Mouse (Mus musculus) forebrain, embryonic 11.5 days (tissue): ENCODE measurements around the gene Fam19a1. TPM values are rescaled to one million over a fixed set of nuclear protein-coding genes. Genes with fewer than 3 reads are reported as not detected.

ENCODE experiments used
- ATAC-seq: fragments of 200-750 bp; cut with Nextera tagmentation; replicated peaks from 2 replicates; pipeline ENCODE4 v1.8.0; 2017; ENCODE audit warnings: moderate TSS enrichment; ENCODE audit not compliant: low FRiP score
- DNase-seq: peaks from one replicate; pipeline ENCODE4 v3.0.0-alpha.2; 2017; ENCODE audit warnings: low spot score
- H3K27ac ChIP-seq: fragments of 300-500 bp; sonication (generic); 2 replicates; pipeline ENCODE4 v1.5.1; 2014; ENCODE audit warnings: low read depth, low read length
- H3K27me3 ChIP-seq: fragments of 300-500 bp; sonication (generic); 2 replicates; pipeline ENCODE4 v1.6.1; 2014; ENCODE audit warnings: mild to moderate bottlenecking, low read length, mixed read lengths; ENCODE audit not compliant: control insufficient read depth, insufficient read depth
- H3K36me3 ChIP-seq: fragments of 300-500 bp; sonication (generic); 2 replicates; pipeline ENCODE4 v1.6.1; 2014; ENCODE audit warnings: mild to moderate bottlenecking, low read length, moderate library complexity, mixed read lengths; ENCODE audit not compliant: control insufficient read depth, insufficient read depth
- H3K4me1 ChIP-seq: fragments of 300-500 bp; sonication (generic); replicated peaks from 2 replicates; pipeline ENCODE4 v1.6.1; 2014; ENCODE audit warnings: low read length, mixed read lengths; ENCODE audit not compliant: control insufficient read depth, insufficient read depth
- H3K4me2 ChIP-seq: fragments of 300-500 bp; sonication (generic); 2 replicates; pipeline ENCODE4 v1.6.1; 2014; ENCODE audit warnings: low read depth, mild to moderate bottlenecking, low read length, moderate library complexity, mixed read lengths; ENCODE audit not compliant: severe bottlenecking
- H3K4me3 ChIP-seq: fragments of 300-500 bp; sonication (generic); 2 replicates; pipeline ENCODE4 v1.5.1; 2014; ENCODE audit warnings: low read depth, low read length
- H3K9ac ChIP-seq: fragments of 300-500 bp; sonication (generic); 2 replicates; pipeline ENCODE4 v1.6.1; 2014; ENCODE audit warnings: low read length
- H3K9me3 ChIP-seq: fragments of 300-500 bp; sonication (generic); 2 replicates; pipeline ENCODE4 v1.6.1; 2016; ENCODE audit warnings: low read length, mixed read lengths; ENCODE audit not compliant: control insufficient read depth
- WGBS: fragments of 180-500 bp; shearing (Covaris S2); extraction: QIAGEN DNeasy Blood & Tissue Kit; methylation state at CpG from one replicate; pipeline ENCODE4 v1.1.7; 2014; 5-methylcytosine and 5-hydroxymethylcytosine counted together
- polyA plus RNA-seq: library from polyadenylated mRNA; unstranded; fragments of >200 nt; fragmentation: Nextera tagmentation; extraction: Ambion mirVana; gene quantifications from 2 replicates; pipeline ENCODE4 v1.2.1, GENCODE M21; 2014

Fam19a1 gene
- polyA plus RNA-seq, 1 experiment from 2014 or later: 0.96 TPM

GRCm38 (mm10) chr6:96372848-96373247, 259.9 kb downstream of the Fam19a1 start:
- Histone ChIP-seq H3K36me3 (no peaks in the 10 kb centered on the region), H3K27ac (no peak overlapping the region)
- peak; percentile 48; the same call in 1 of the 2 replicates for ATAC-seq

GRCm38 (mm10) chr6:96373274-96373673, 260.3 kb downstream of the Fam19a1 start:
- ATAC-seq (peak; percentile 80), DNase-seq (no peak)
- no peaks in the 10 kb centered on the region for H3K36me3 ChIP-seq
- no peak overlapping the region for H3K27ac ChIP-seq
- H3K9ac ChIP-seq: no peak overlapping the region
- WGBS: 19% methylated on average over 2 of the region's 2 CpGs
- H3K4me1 ChIP-seq: peaks cover 4% of the 10 kb centered on the region; the same call in 1 of the 2 replicates
- no peaks in the 10 kb centered on the region for H3K9me3 ChIP-seq
- no peak overlapping the region for H3K4me3 ChIP-seq
- H3K27me3 ChIP-seq: 0 out of 2 replicates have a peak, but pooled peaks cover 2% of the 10 kb centered on the region
- H3K4me2 ChIP-seq: no peak overlapping the region

More at GRCm38 (mm10) chr6:96372848-96373247, 259.9 kb downstream of the Fam19a1 start:
- Histone ChIP-seq H3K4me1 (peaks cover 4% of the 10 kb centered on the region; the same call in 1 of the 2 replicates), H3K27me3 (0 out of 2 replicates have a peak, but pooled peaks cover 2% of the 10 kb centered on the region), H3K9ac (no peak overlapping the region), H3K4me2 (no peak overlapping the region), H3K4me3 (no peak overlapping the region), H3K9me3 (no peaks in the 10 kb centered on the region)
- DNase-seq: no peak
- 76% methylated on average over 6 of the region's 6 CpGs for WGBS

GRCm38 (mm10) chr6:96376773-96377172, 263.8 kb downstream of the Fam19a1 start:
- 35% methylated on average over 3 of the region's 3 CpGs for WGBS
- peaks cover 4% of the 10 kb centered on the region; the same call in 1 of the 2 replicates for H3K4me1 ChIP-seq

GRCm38 (mm10) chr6:96379229-96379628, 266.3 kb downstream of the Fam19a1 start:
- DNase-seq (no peak), ATAC-seq (0 out of 2 replicates have a peak, but pooled peaks have one; percentile 46)
- Histone ChIP-seq H3K4me3 (no peak overlapping the region), H3K4me1 (no peaks in the 10 kb centered on the region), H3K27me3 (0 out of 2 replicates have a peak, but pooled peaks cover 2% of the 10 kb centered on the region), H3K4me2 (no peak overlapping the region), H3K9ac (no peak overlapping the region), H3K9me3 (no peaks in the 10 kb centered on the region), H3K36me3 (no peaks in the 10 kb centered on the region), H3K27ac (no peak overlapping the region)
- WGBS: 36% methylated on average over 4 of the region's 4 CpGs

More at GRCm38 (mm10) chr6:96376773-96377172, 263.8 kb downstream of the Fam19a1 start:
- ATAC-seq (peak; percentile 54; the same call in 1 of the 2 replicates), DNase-seq (no peak)
- H3K27me3 ChIP-seq: 0 out of 2 replicates have a peak, but pooled peaks cover 2% of the 10 kb centered on the region
- no peaks in the 10 kb centered on the region for H3K9me3 ChIP-seq
- H3K36me3 ChIP-seq: no peaks in the 10 kb centered on the region
- H3K4me2 ChIP-seq: no peak overlapping the region
- no peak overlapping the region for H3K9ac ChIP-seq
- H3K27ac ChIP-seq: no peak overlapping the region
- no peak overlapping the region for H3K4me3 ChIP-seq

GRCm38 (mm10) chr6:96384441-96384840, 271.5 kb downstream of the Fam19a1 start:
- H3K36me3 ChIP-seq: no peaks in the 10 kb centered on the region
- no peaks in the 10 kb centered on the region for H3K27me3 ChIP-seq
- 68% methylated on average over 1 of the region's 1 CpGs for WGBS
- H3K27ac ChIP-seq: no peak overlapping the region
- no peak overlapping the region for H3K4me3 ChIP-seq
- no peaks in the 10 kb centered on the region for H3K4me1 ChIP-seq
- ATAC-seq (no peak), DNase-seq (no peak)
- H3K4me2 ChIP-seq: no peak overlapping the region
- no peaks in the 10 kb centered on the region for H3K9me3 ChIP-seq
- no peak overlapping the region for H3K9ac ChIP-seq

- no peaks in the 10 kb centered on the region for H3K36me3 ChIP-seq
Measured at GRCm38 (mm10) chr6:96418866-96419265, 305.9 kb downstream of the Fam19a1 start.

GRCm38 (mm10) chr6:96419704-96420382, 306.9 kb downstream of the Fam19a1 start:
- H3K9ac ChIP-seq: no peak overlapping the region
- DNase-seq (no peak), ATAC-seq (peak; percentile 56)
- H3K36me3 ChIP-seq: no peaks in the 10 kb centered on the region
- no peak overlapping the region for H3K4me2 ChIP-seq
- peaks cover 2% of the 10 kb centered on the region; the same call in 1 of the 2 replicates for H3K27me3 ChIP-seq
- no peaks in the 10 kb centered on the region for H3K9me3 ChIP-seq
- H3K27ac ChIP-seq: no peak overlapping the region
- 46% methylated on average over 5 of the region's 5 CpGs for WGBS
- no peak overlapping the region for H3K4me3 ChIP-seq
- H3K4me1 ChIP-seq: no peaks in the 10 kb centered on the region

More at GRCm38 (mm10) chr6:96418866-96419265, 305.9 kb downstream of the Fam19a1 start:
- ATAC-seq (no peak), DNase-seq (no peak)
- Histone ChIP-seq H3K27ac (no peak overlapping the region), H3K4me2 (no peak overlapping the region), H3K9me3 (no peaks in the 10 kb centered on the region), H3K9ac (no peak overlapping the region), H3K4me3 (no peak overlapping the region), H3K27me3 (peaks cover 2% of the 10 kb centered on the region; the same call in 1 of the 2 replicates), H3K4me1 (no peaks in the 10 kb centered on the region)
- 74% methylated on average over 4 of the region's 4 CpGs for WGBS

- H3K27me3 ChIP-seq: peaks cover 2% of the 10 kb centered on the region; the same call in 1 of the 2 replicates
- DNase-seq (peak; percentile 64), ATAC-seq (peak; percentile 83)
- 20% methylated on average over 2 of the region's 2 CpGs for whole genome bisulfite sequencing
- no peaks in the 10 kb centered on the region for H3K36me3 ChIP-seq
- no peaks in the 10 kb centered on the region for H3K4me1 ChIP-seq
- H3K9me3 ChIP-seq: no peaks in the 10 kb centered on the region
- no peak overlapping the region for H3K9ac ChIP-seq
- no peak overlapping the region for H3K27ac ChIP-seq
- H3K4me2 ChIP-seq: no peak overlapping the region
- H3K4me3 ChIP-seq: no peak overlapping the region
Measured at GRCm38 (mm10) chr6:96420515-96420914, 307.6 kb downstream of the Fam19a1 start.
